Mouse (Mus musculus) brain, embryonic 14.5 days (tissue): ENCODE measurements around the gene Rprd1b.

ENCODE experiments used
- CTCF ChIP-seq: fragments of 200-500 bp; IDR thresholded peaks from 2 replicates; pipeline ENCODE4 v1.5.1; 2012; ENCODE audit warnings: inconsistent platforms, mild to moderate bottlenecking, moderate library complexity, borderline replicate concordance; ENCODE audit not compliant: insufficient read depth, insufficient read length; ENCODE audit errors: extremely low read depth
- POLR2A ChIP-seq: fragments of 200-500 bp; IDR thresholded peaks from 2 replicates; pipeline ENCODE4 v1.6.1; 2012; ENCODE audit warnings: mild to moderate bottlenecking, inconsistent platforms, borderline replicate concordance; ENCODE audit not compliant: poor library complexity, insufficient read depth, insufficient read length, severe bottlenecking; ENCODE audit errors: extremely low read depth

DNA sequence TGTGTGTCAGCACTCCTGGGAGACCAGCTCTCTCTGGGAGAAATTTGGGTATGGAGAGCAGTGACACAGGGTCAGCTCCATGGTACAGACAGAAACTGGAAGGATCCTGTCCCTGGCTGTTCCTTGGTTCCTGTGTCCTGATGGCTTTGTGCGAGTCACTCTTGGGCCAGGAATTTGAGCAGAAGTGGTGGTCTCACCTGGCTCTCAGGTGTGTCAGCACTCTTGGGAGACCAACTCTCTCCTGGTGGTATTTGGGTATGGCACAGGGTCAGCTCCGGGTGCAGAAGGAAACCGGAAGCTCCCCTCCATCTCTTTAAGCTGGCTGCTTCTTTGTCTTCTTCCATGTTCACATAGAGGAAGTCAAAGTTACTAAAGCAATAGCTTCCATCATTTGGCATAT is 26.3 kb downstream of the Rprd1b start:
- TF ChIP-seq CTCF: no peak
- no peak for TF ChIP-seq POLR2A
